Mouse (Mus musculus): ENCODE results near the gene Olfr1377. TPM values are rescaled to one million over a fixed set of nuclear protein-coding genes. Genes with fewer than 3 reads are reported as not detected.
A peak's percentile ranks its signal among the peaks of the same experiment; 100 is the strongest.
"Not testable (repeated sequence)": the region's sequence is repeated elsewhere in the genome, so short reads cannot be mapped to it uniquely, and the experiment has no call there.

Olfr1377 gene
- polyA plus RNA-seq, 1 experiment from 2014 or later: not detected

DNA sequence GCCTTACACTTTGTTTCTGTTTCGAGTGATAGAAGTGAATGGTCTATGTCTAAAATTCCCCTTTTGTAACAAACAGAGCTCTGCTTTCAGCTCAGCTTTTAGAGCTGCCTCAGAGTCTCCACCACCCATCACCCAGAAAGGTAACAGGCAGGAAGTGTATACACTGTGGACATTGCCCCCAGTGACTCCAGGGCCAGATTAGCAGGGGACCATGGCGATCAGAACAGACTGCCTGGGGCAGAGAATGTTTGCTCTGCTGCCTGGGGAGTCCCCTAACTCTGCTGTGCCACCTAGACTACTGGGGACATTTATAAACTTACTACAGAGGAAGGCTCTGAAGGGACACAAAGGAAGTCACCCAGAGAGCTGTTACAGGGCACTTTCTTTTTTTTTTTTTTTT, 34.6 kb downstream of the Olfr1377 start:
- WGBS: 37% methylated on average over 2 of the region's 2 CpGs
- no peak overlapping the region for H3K4me3 ChIP-seq (ENCODE audit: low read depth, low read length)

DNA sequence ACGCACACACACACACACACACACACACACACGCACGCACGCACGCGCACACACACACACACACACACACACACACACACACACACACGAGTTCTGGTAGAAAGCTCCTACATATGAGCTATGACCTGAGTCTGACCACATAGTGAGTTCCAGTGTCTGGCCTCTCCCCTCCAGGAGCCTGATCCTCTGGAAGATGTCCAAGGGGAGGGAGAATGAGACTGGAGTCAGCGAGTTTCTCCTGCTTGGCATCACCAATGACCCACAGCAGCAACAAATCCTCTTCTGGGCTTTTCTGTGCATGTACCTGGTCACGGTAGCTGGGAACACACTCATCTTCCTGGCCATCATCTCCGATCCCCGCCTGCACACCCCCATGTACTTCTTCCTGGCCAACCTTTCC, 45.0 kb downstream of the Olfr1377 start:
- not testable (repeated sequence) for H3K4me3 ChIP-seq (ENCODE audit: low read depth, low read length); H3K27ac ChIP-seq (ENCODE audit: low read depth); H3K9me3 ChIP-seq (ENCODE audit: low read depth, low read length); H3K4me1 ChIP-seq (ENCODE audit: insufficient read depth); ATAC-seq (ENCODE audit: insufficient read depth); H3K9ac ChIP-seq; H3K4me2 ChIP-seq; DNase-seq; H3K27me3 ChIP-seq (ENCODE audit: insufficient read depth, low read length); H3K36me3 ChIP-seq (ENCODE audit: insufficient read depth)
- 85% methylated on average over 11 of the region's 11 CpGs for WGBS

More for the DNA sequence above, 34.6 kb downstream of the Olfr1377 start:
- Histone ChIP-seq H3K27ac (ENCODE audit: low read depth) (no peak overlapping the region), H3K4me2 (no peak overlapping the region), H3K9me3 (ENCODE audit: low read depth, low read length) (no peaks in the 10 kb centered on the region), H3K9ac (no peak overlapping the region), H3K27me3 (ENCODE audit: insufficient read depth, low read length) (no peaks in the 10 kb centered on the region), H3K36me3 (ENCODE audit: insufficient read depth) (no peaks in the 10 kb centered on the region), H3K4me1 (ENCODE audit: insufficient read depth) (no peaks in the 10 kb centered on the region)
- TF ChIP-seq CTCF (IDR thresholded peaks at IDR 0.05; ENCODE audit: low read depth): no peak
- DNase-seq (no peak), ATAC-seq (ENCODE audit: insufficient read depth) (no peak)

DNA sequence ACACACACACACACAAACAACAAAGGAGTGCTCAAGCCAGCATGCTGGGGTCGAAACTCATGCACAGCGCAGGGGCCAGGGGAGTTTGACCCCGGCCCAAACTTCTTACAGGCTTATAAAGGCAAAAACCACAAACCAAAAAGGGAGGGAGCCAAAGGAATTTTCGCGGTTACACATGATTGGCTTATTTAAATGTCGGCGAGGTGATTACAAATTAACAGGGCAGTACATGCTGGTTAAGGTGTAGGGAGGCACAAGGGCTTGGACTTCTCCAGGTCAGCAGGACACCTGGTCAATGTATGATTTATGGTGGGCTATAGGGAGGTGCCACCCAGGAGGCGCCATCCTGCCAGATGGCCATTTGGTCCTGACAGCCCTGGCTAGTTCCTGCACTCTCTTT, 47.6 kb downstream of the Olfr1377 start:
- not testable (repeated sequence) for H3K4me3 ChIP-seq (ENCODE audit: low read depth, low read length)

DNA sequence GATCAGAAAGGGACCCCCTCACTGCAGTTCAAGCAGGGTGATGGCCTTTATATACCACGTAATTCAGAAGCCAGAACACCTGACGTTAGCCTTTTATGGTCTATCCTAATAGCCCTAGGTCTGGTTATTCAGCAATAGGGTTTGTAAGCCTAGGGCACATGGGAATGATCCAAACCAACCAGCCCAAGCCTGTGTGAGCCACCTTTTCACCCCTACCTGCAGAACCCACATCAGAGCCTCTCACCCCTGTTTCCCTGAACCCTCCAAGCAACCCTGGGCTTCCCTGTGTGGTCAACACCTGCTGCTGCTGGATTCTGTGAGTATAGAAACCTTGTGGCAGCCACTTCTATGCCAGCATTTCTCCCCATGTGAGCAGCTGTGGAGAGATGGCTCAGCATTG, 48.5 kb downstream of the Olfr1377 start:
- Histone ChIP-seq H3K36me3 (ENCODE audit: insufficient read depth) (no peaks in the 10 kb centered on the region), H3K4me1 (ENCODE audit: insufficient read depth) (no peaks in the 10 kb centered on the region), H3K27me3 (ENCODE audit: insufficient read depth, low read length) (no peaks in the 10 kb centered on the region), H3K27ac (ENCODE audit: low read depth) (no peak overlapping the region), H3K4me3 (ENCODE audit: low read depth, low read length) (no peak overlapping the region), H3K4me2 (no peak overlapping the region), H3K9me3 (ENCODE audit: low read depth, low read length) (no peaks in the 10 kb centered on the region), H3K9ac (no peak overlapping the region)
- WGBS: 64% methylated on average over 2 of the region's 2 CpGs
- DNase-seq: no peak
- no peak for ATAC-seq (ENCODE audit: insufficient read depth)
- TF ChIP-seq CTCF (IDR thresholded peaks at IDR 0.05; ENCODE audit: low read depth): no peak

More for the DNA sequence above, 47.6 kb downstream of the Olfr1377 start:
- not testable (repeated sequence) for H3K4me1 ChIP-seq (ENCODE audit: insufficient read depth); ATAC-seq (ENCODE audit: insufficient read depth); DNase-seq; H3K4me2 ChIP-seq; H3K9me3 ChIP-seq (ENCODE audit: low read depth, low read length); H3K36me3 ChIP-seq (ENCODE audit: insufficient read depth); H3K27ac ChIP-seq (ENCODE audit: low read depth); H3K9ac ChIP-seq; H3K27me3 ChIP-seq (ENCODE audit: insufficient read depth, low read length)
- WGBS: 70% methylated on average over 8 of the region's 8 CpGs

DNA sequence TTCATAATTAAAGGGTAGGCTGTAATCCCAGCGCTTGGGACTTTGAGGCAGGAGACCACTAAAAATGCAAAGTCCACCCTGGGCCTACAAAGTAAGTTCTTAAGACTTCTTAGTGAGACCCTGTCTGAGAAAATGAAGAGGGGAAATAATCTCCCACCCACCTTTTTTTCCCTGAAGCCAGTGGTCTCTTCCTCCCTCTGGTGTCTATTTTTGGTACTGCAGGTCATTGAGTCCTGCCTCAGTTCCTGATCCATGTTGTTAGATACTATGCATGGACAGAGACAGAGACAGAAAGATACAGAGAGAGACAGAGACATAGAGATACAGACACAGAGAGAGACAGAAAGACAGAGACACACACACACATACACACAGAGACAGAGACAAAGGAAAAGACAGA, 51.1 kb downstream of the Olfr1377 start:
- no peaks in the 10 kb centered on the region for H3K27me3 ChIP-seq (ENCODE audit: insufficient read depth, low read length)
- DNase-seq: peak; percentile 75
- ATAC-seq (ENCODE audit: insufficient read depth): no peak
- no peak overlapping the region for H3K27ac ChIP-seq (ENCODE audit: low read depth)
- no peaks in the 10 kb centered on the region for H3K36me3 ChIP-seq (ENCODE audit: insufficient read depth)
- no peak overlapping the region for H3K9ac ChIP-seq
- no peak overlapping the region for H3K4me3 ChIP-seq (ENCODE audit: low read depth, low read length)
- no peaks in the 10 kb centered on the region for H3K9me3 ChIP-seq (ENCODE audit: low read depth, low read length)
- TF ChIP-seq CTCF (IDR thresholded peaks at IDR 0.05; ENCODE audit: low read depth): peak; percentile 92
- no peaks in the 10 kb centered on the region for H3K4me1 ChIP-seq (ENCODE audit: insufficient read depth)
- 24% methylated on average over 1 of the region's 1 CpGs for WGBS
- no peak overlapping the region for H3K4me2 ChIP-seq

DNA sequence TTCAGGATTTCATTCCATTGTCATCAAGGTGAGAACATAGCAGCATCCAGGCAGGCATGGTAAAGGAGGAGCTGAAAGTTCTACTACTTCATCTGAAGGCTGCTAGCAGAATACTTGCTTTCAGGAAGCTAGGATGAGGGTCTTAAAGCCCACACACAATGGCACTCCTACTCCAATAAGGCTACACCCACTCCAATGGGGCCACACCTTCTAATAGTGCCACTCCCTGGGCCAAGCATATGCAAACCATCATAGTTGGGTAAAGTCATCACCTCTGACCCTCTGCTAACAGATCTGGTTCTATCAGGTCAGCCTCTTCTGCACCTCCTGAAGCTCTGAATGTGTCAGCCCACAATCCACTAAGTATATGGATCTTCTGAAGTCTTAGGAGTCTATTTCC, 52.4 kb downstream of the Olfr1377 start:
- not testable (repeated sequence) for ATAC-seq (ENCODE audit: insufficient read depth); H3K9me3 ChIP-seq (ENCODE audit: low read depth, low read length); H3K4me3 ChIP-seq (ENCODE audit: low read depth, low read length); H3K27ac ChIP-seq (ENCODE audit: low read depth); H3K27me3 ChIP-seq (ENCODE audit: insufficient read depth, low read length); DNase-seq; H3K36me3 ChIP-seq (ENCODE audit: insufficient read depth); H3K9ac ChIP-seq; H3K4me1 ChIP-seq (ENCODE audit: insufficient read depth); H3K4me2 ChIP-seq

DNA sequence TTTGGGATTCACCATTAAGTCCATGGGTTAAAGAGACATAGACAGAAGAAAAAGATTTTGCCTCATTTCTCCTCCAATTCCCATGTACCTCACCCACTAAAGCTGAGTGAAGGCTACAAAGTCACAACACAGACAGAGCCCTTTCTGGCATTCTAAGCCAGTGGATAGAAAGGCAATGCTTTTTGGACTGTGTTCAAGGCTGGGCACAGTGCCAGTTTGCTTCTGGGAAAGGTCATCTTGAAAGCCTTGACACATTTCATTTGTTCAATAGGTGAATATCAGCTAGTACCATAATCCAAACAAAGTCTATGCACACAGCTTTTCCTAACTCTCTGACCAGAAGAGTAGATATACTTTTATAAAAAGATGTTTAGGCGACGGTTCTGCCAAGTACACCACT, 54.2 kb downstream of the Olfr1377 start:
- Histone ChIP-seq H3K27ac (ENCODE audit: low read depth) (no peak overlapping the region), H3K9ac (no peak overlapping the region), H3K9me3 (ENCODE audit: low read depth, low read length) (no peaks in the 10 kb centered on the region), H3K36me3 (ENCODE audit: insufficient read depth) (no peaks in the 10 kb centered on the region), H3K27me3 (ENCODE audit: insufficient read depth, low read length) (no peaks in the 10 kb centered on the region), H3K4me3 (ENCODE audit: low read depth, low read length) (no peak overlapping the region), H3K4me2 (no peak overlapping the region), H3K4me1 (ENCODE audit: insufficient read depth) (no peaks in the 10 kb centered on the region)
- ATAC-seq (ENCODE audit: insufficient read depth) (no peak), DNase-seq (peak; percentile 52)
- no peak for TF ChIP-seq CTCF (IDR thresholded peaks at IDR 0.05; ENCODE audit: low read depth)
- 49% methylated on average over 2 of the region's 2 CpGs for WGBS

Other genes with a start within 250 kb of the Olfr1377 start
- gene Zfp354c, start 154.2 kb upstream of the Olfr1377 start, polyA plus RNA-seq (2014; fragmentation: Nextera tagmentation; extraction: Ambion mirVana): 34.1 and 34.2 TPM in 2 replicates
- 0.32 and 0.35 TPM in 2 replicates for gene Zfp879, start 140.4 kb upstream of the Olfr1377 start, polyA plus RNA-seq (2014; fragmentation: Nextera tagmentation; extraction: Ambion mirVana)
- gene Grm6, start 131.3 kb upstream of the Olfr1377 start, polyA plus RNA-seq (2014; fragmentation: Nextera tagmentation; extraction: Ambion mirVana): not detected in 2 replicates
- 8.2 and 8.9 TPM in 2 replicates for gene Zfp454, start 94.3 kb upstream of the Olfr1377 start, polyA plus RNA-seq (2014; fragmentation: Nextera tagmentation; extraction: Ambion mirVana)
- 13.1 and 14.7 TPM in 2 replicates for gene Zfp2, start 65.8 kb upstream of the Olfr1377 start, polyA plus RNA-seq (2014; fragmentation: Nextera tagmentation; extraction: Ambion mirVana)
- gene Zfp354b, start 50.3 kb upstream of the Olfr1377 start, polyA plus RNA-seq (2014; fragmentation: Nextera tagmentation; extraction: Ambion mirVana): 1.1 and 1.4 TPM in 2 replicates
- gene 4933414I15Rik, start 38.2 kb upstream of the Olfr1377 start, polyA plus RNA-seq (2014; fragmentation: Nextera tagmentation; extraction: Ambion mirVana): not detected in 2 replicates
- gene Prop1, start 28.2 kb upstream of the Olfr1377 start, polyA plus RNA-seq (2014; fragmentation: Nextera tagmentation; extraction: Ambion mirVana): not detected in 2 replicates
- gene Olfr1378, start 15.4 kb upstream of the Olfr1377 start, polyA plus RNA-seq (2014; fragmentation: Nextera tagmentation; extraction: Ambion mirVana): not detected in 2 replicates
- gene Olfr51, start 21.6 kb downstream of the Olfr1377 start, polyA plus RNA-seq (2014; fragmentation: Nextera tagmentation; extraction: Ambion mirVana): not detected in 2 replicates
- gene Olfr54, start 32.3 kb downstream of the Olfr1377 start, polyA plus RNA-seq (2014; fragmentation: Nextera tagmentation; extraction: Ambion mirVana): not detected in 2 replicates
- gene Olfr1375, start 66.1 kb downstream of the Olfr1377 start, polyA plus RNA-seq (2014; fragmentation: Nextera tagmentation; extraction: Ambion mirVana): not detected in 2 replicates
- gene Zfp354a, start 77.3 kb downstream of the Olfr1377 start, polyA plus RNA-seq (2014; fragmentation: Nextera tagmentation; extraction: Ambion mirVana): 7.8 and 8.4 TPM in 2 replicates
- not detected in 2 replicates for gene Gm12569, start 238.5 kb downstream of the Olfr1377 start, polyA plus RNA-seq (2014; fragmentation: Nextera tagmentation; extraction: Ambion mirVana)

Measured in lung, embryonic 14.5 days (tissue).